8 mouse cellular contexts compared by ENCODE assay signal in genomic region chr10:18056391-18056745, GRCm38 (mm10). TPM values are rescaled to one million over a fixed set of nuclear protein-coding genes. Genes with fewer than 3 reads are reported as not detected.
DNase-seq lines count a peak whose midpoint lies in the region; ATAC-seq and TF ChIP-seq lines count a peak whose summit lies in the region.

No protein-coding gene starts in this region.

- peaks cover 49% of the 10 kb centered on the region for H3K79me3 ChIP-seq in C2C12 (ENCODE audit: low read depth)

- H3K4me1 ChIP-seq in forebrain, embryonic 13.5 days, result peaks cover 28% of the 10 kb centered on the region
- peaks cover 40% of the 10 kb centered on the region for H3K4me1 ChIP-seq in liver, embryonic 12.5 days
- H3K4me1 ChIP-seq in stomach, postnatal 0 days (replicated peaks; ENCODE audit: control insufficient read depth, insufficient read depth), result no peaks in the 10 kb centered on the region

- peak overlapping the region; percentile 97 for H3K9ac ChIP-seq in forebrain, embryonic 13.5 days
- peak overlapping the region; percentile 90 for H3K9ac ChIP-seq in liver, embryonic 12.5 days
- H3K9ac ChIP-seq in stomach, postnatal 0 days (ENCODE audit: low read length), result peak overlapping the region; percentile 97

- no peaks in the 10 kb centered on the region for H3K9me3 ChIP-seq in forebrain, embryonic 13.5 days (replicated peaks)
- no peaks in the 10 kb centered on the region for H3K9me3 ChIP-seq in liver, embryonic 12.5 days (replicated peaks)
- no peaks in the 10 kb centered on the region for H3K9me3 ChIP-seq in stomach, postnatal 0 days (ENCODE audit: control insufficient read depth, low read length)

- DNase-seq in embryo, embryonic 10 days (ENCODE audit: low spot score), result peak; percentile 22
- no peak for DNase-seq in embryo, embryonic 10.5 days (ENCODE audit: low spot score)
- DNase-seq in stomach, postnatal 0 days (ENCODE audit: low spot score), result no peak
- DNase-seq in adrenal gland, adult 8-10 months, result no peak
- DNase-seq in urinary bladder, postnatal 10 days (ENCODE audit: low spot score), result no peak

- H3K4me2 ChIP-seq in forebrain, embryonic 13.5 days, result peak overlapping the region; percentile 71
- peak overlapping the region; percentile 97 for H3K4me2 ChIP-seq in liver, embryonic 12.5 days
- H3K4me2 ChIP-seq in stomach, postnatal 0 days (replicated peaks; ENCODE audit: low read depth), result peak overlapping the region; percentile 66

- no peaks in the 10 kb centered on the region for H3K27me3 ChIP-seq in C2C12 (ENCODE audit: control insufficient read depth, insufficient read depth, insufficient read length)
- no peaks in the 10 kb centered on the region for H3K27me3 ChIP-seq in forebrain, embryonic 13.5 days
- no peaks in the 10 kb centered on the region for H3K27me3 ChIP-seq in liver, embryonic 12.5 days (replicated peaks)
- H3K27me3 ChIP-seq in stomach, postnatal 0 days (ENCODE audit: control insufficient read depth, insufficient read depth, low read length), result no peaks in the 10 kb centered on the region

- peak overlapping the region; percentile 94 for H3K27ac ChIP-seq in forebrain, embryonic 13.5 days
- no peak overlapping the region for H3K27ac ChIP-seq in liver, embryonic 12.5 days
- peak overlapping the region; percentile 95 for H3K27ac ChIP-seq in stomach, postnatal 0 days (replicated peaks)

- H3ac ChIP-seq in C2C12 (ENCODE audit: control insufficient read depth, insufficient read length, low read depth), result peak overlapping the region; percentile 92

- no peak for TF ChIP-seq EP300 in stomach, postnatal 0 days (optimal IDR thresholded peaks at IDR 0.05)

- no peak for ATAC-seq in forebrain, embryonic 13.5 days
- no peak for ATAC-seq in liver, embryonic 12.5 days
- ATAC-seq in stomach, postnatal 0 days (ENCODE audit: low FRiP score, low TSS enrichment), result no peak

- H3K4me3 ChIP-seq in C2C12 (ENCODE audit: insufficient read depth, poor library complexity, severe bottlenecking), result peak overlapping the region; percentile 76
- peak overlapping the region; percentile 97 for H3K4me3 ChIP-seq in forebrain, embryonic 13.5 days
- peak overlapping the region; percentile 88 for H3K4me3 ChIP-seq in liver, embryonic 12.5 days
- H3K4me3 ChIP-seq in stomach, postnatal 0 days (ENCODE audit: low read depth, low read length), result peak overlapping the region; percentile 97

- peaks cover 58% of the 10 kb centered on the region for H3K79me2 ChIP-seq in C2C12 (ENCODE audit: control insufficient read depth, insufficient read depth)

- TF ChIP-seq CTCF in C2C12 (IDR thresholded peaks at IDR 0.05; ENCODE audit: control insufficient read depth, insufficient read depth, insufficient read length), result no peak
- no peak for TF ChIP-seq CTCF in stomach, postnatal 0 days (IDR thresholded peaks at IDR 0.05; ENCODE audit: low read depth)

- H3K36me3 ChIP-seq in C2C12 (ENCODE audit: control insufficient read depth, insufficient read depth), result peaks cover 8% of the 10 kb centered on the region
- H3K36me3 ChIP-seq in forebrain, embryonic 13.5 days (ENCODE audit: poor library complexity, severe bottlenecking), result no peaks in the 10 kb centered on the region
- no peaks in the 10 kb centered on the region for H3K36me3 ChIP-seq in liver, embryonic 12.5 days
- no peaks in the 10 kb centered on the region for H3K36me3 ChIP-seq in stomach, postnatal 0 days (ENCODE audit: control insufficient read depth, insufficient read depth, low read length)

- 0% methylated on average over 8 of the region's 8 CpGs for WGBS in forebrain, embryonic 13.5 days
- WGBS in liver, embryonic 12.5 days (ENCODE audit: insufficient replicate concordance), result 1% methylated on average over 8 of the region's 8 CpGs
- 1% methylated on average over 8 of the region's 8 CpGs for WGBS in stomach, postnatal 0 days

TF ChIP-seq in C2C12, 6 proteins besides CTCF, POLR2A, EP300 and RAD21:
- no peak for TF ChIP-seq MYOD1 (IDR thresholded peaks at IDR 0.05; ENCODE audit: control insufficient read depth, insufficient read length, low read depth)

RNA-seq across cellular contexts. Expression of gene Reps1, which starts 0.7 kb away (rescaled TPM):
- 28.9 TPM for polyA plus RNA-seq in C2C12 (2012; fragmentation: generic; extraction: Trizol)
- polyA plus RNA-seq in forebrain, embryonic 13.5 days (2015; fragmentation: Nextera tagmentation; extraction: Ambion mirVana), result 16.3 and 17.9 TPM in 2 replicates
- 14.5 and 15.5 TPM in 2 replicates for polyA plus RNA-seq in liver, embryonic 12.5 days (2016; fragmentation: Nextera tagmentation; extraction: Ambion mirVana)
- polyA plus RNA-seq in stomach, postnatal 0 days (2015; fragmentation: Nextera tagmentation; extraction: Ambion mirVana), result 10.6 and 12.9 TPM in 2 replicates
- 10 to 100 TPM; 30.7 to 46.2 (median 39.6) TPM for total RNA-seq in adrenal gland, adult 8-10 months (2022)

RNA-seq across cellular contexts. Expression of gene Abracl, which starts 33.3 kb away (rescaled TPM):
- 155 TPM for polyA plus RNA-seq in C2C12 (2012; fragmentation: generic; extraction: Trizol)
- polyA plus RNA-seq in forebrain, embryonic 13.5 days (2015; fragmentation: Nextera tagmentation; extraction: Ambion mirVana), result 239 and 373 TPM in 2 replicates
- polyA plus RNA-seq in liver, embryonic 12.5 days (2016; fragmentation: Nextera tagmentation; extraction: Ambion mirVana), result 77.1 and 78.9 TPM in 2 replicates
- 264 and 282 TPM in 2 replicates for polyA plus RNA-seq in stomach, postnatal 0 days (2015; fragmentation: Nextera tagmentation; extraction: Ambion mirVana)
- 10 to 100 TPM; 14.6 to 33.2 (median 18.8) TPM for total RNA-seq in adrenal gland, adult 8-10 months (2022)
